Mouse (Mus musculus) megakaryocyte-erythroid progenitor cell, adult 5-6 weeks (primary cell): ENCODE results near the gene Mtg2. TPM values are rescaled to one million over a fixed set of nuclear protein-coding genes. Genes with fewer than 3 reads are reported as not detected.
A peak's percentile ranks its signal among the peaks of the same experiment; 100 is the strongest.

ENCODE experiments used
- ATAC-seq: replicated peaks from 2 replicates; pipeline ENCODE4 v1.8.0; 2016; ENCODE audit warnings: mild to moderate bottlenecking, inconsistent platforms; ENCODE audit not compliant: severe bottlenecking, poor library complexity, low FRiP score, low TSS enrichment
- total RNA-seq, 2 experiments: library from RNA; stranded (forward) in 1 of 2; stranded (reverse) in 1 of 2; fragments of 200-1000, 215-1000 nt in 1 of 2; fragments of >200 nt in 1 of 2; fragmentation: Nextera tagmentation in 1 of 2; gene quantifications; 2 replicates each; pipeline ENCODE4 v1.2.3; 2014 to 2017

Gene Mtg2
- total RNA-seq, 2 experiments from 2014 or later, result 16.7 to 20.9 TPM

DNA sequence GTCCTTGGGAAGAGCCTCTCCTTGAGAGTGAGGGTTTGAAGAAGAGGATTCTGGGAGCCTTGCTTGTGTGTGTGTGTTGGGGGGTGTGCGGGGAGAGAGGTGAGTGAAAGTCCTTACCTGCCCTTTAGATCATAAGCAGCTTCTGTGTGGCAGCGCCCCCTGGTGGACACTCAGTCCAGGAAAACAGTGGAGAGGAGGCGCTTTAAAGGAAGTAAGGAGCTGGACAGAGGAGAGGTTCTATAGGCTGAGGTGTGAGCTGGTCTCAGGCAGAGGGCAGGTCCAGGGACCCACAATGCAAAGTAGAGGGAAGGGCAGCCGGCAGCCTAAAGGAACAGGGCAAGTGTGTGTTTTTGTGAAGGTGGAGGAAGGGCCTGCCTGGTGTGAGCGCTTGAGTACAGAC is 19.4 kb upstream of the Mtg2 start:
- peak; percentile 81 for ATAC-seq

DNA sequence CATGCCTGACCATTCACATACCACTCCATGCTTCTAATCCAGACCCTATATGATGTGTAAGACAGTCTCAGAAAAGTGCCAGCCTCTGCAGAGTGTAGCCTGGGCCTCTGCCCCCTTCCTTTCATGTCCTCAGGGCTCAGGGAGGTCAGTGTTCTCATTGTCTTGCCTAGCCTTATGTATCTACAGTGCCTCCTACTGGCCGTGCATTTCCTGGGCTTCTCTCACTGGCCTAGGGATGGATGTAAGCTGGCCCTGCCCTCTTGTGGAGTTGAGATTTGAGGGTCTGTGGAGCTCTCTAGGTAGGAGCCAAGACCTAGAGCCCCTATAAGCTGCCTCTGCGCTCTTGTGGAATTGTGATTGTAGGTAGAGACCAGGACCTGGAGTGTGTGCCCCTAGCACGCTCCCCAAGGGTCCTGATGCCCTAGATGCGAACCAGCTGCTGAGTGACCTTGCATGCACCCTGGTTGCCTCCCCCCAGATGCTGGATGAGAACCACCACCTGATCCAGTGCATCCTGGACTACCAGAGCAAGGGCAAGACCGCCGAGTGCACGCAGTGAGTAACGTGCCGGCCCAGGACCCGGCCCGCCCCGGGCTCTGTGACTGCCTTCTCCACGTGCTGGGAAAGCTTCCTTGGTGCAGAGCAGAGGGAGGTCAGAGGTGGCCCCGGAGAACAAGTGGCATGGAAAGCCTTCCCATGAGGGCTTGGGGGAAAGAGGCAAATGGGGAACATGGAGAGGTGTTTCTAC is 18.2 kb upstream of the Mtg2 start:
- peak; percentile 39; the same call in 1 of the 2 replicates for ATAC-seq

DNA sequence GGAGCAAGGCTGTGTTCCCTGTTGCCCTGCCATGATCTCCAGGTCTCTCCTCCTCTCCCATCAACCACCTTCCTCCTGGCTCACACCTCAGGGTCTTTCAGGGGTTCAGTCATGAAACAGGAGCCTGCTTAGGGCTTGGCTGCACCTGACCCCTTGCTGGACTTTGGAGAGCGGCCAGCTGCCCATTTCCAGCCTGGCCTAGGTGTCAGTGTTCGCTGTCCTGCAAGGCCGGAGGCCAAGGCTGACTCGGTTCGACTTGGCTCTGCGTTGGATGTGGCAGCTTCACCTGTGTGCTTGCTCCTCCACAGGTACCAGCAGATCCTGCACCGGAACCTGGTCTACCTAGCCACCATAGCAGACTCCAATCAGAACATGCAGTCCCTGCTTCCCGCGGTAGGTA is 17.4 kb upstream of the Mtg2 start:
- ATAC-seq, result no peak

DNA sequence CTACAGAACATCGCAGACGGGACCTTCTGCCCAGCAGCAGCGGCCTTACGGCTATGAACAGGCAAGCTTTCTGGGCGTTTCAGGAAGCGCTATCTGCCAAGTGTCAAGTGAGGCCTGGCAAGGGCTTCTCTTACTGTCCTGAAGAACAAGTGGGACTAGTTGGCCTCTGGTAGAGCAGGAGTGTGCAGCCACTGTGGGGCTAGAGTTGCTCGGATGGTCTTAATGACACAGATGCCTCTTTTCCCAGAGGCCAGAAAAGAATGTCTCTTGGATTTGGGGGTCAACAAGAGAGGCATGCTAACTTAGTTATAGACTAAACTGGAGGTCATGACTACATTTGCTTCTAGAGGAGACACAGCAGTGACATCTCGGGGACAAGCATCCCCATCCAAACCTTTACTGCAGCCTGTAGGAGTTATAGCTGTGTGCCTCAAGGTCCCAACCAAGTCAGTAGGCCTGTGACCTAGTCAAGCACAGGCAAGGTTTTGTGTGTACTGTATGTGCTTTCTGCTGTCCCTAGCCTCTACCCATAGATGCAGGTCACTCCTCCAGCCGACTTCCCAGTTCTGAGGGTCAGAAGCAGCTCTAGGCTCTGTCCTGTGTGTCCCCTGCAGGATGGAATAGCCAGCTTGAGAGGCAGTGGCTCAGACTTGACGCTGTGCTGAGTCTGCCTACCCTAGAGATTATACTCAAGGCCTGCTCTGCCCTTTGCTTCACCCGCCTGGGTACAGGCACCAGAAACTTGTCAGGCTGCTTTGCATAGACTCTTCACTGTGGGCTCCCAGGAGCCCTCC is 6.9 kb upstream of the Mtg2 start:
- ATAC-seq, result 0 out of 2 replicates have a peak, but pooled peaks have one; percentile 15

DNA sequence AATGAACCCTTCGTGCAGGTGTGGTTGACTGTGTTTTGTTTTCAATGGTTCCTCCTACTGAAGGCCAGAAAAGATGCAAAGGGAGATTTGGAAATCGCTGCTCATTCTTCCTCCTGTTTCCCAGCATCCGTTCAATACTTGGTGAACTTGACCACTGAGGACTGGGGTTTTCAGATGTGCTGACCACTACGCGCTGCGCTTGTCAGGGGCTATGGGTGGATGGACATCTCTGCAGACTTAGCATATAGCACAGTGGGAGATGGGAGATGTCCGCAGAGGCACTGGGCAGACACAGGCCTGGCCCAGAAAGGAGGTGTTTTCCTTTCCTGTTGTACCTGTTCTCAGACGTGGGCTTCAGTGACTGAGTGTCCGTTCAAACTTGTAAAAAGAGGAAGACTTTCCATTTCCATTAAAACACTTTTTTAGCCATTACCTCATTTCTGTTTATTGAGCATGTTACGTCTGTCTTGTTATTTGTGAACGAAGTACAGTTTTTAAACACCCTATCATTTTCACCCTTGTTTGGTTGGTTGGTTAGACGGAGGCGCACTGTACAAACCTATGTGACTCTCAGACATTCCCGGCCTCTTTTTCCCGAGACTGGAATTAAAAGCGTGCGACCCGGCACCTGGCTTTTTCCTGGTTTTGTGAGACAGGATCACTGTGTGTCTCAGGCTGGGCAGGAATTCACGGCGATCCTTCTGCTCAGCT is 463 bp upstream of the Mtg2 start:
- peak; percentile 50 for ATAC-seq

DNA sequence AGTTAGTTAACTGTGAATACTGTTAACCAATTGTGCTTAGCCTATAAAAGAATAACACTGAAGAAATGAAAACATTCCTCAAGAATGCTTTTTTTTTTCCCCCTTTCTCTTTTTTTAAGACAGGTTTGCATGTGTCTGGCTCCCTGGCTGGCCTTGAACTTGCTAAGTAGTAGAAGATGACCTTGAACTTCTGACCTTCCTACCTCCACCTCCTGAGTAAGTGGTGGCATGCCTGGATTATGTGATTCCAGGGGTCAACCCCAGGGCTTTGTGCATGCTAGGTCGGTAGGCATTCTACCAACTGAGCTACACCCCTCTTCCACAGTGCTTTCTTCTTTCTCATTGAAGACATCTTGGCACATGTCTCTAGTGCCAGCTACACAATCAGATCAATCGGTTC is 1.3 kb downstream of the Mtg2 start:
- no peak for ATAC-seq

DNA sequence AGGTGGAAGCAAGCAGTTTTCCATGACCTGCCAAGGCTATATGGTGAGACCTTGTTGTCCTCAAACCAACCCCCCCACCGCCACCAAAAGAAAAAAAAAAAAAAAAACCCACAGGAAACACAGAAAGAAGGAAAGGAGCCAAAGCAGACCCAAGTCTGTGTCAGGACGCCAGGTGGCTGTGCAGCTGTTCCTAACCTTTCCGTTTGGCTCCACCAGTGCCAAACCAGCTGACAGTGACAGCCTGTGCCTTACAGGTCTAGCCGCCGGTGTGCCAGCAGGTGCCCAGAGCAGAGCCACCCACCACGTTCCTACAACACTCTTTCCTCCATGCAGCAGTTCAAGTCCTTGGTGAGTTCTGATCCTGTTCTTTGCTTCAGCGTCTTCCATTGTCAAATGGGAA is 2.5 kb downstream of the Mtg2 start:
- ATAC-seq, result no peak

DNA sequence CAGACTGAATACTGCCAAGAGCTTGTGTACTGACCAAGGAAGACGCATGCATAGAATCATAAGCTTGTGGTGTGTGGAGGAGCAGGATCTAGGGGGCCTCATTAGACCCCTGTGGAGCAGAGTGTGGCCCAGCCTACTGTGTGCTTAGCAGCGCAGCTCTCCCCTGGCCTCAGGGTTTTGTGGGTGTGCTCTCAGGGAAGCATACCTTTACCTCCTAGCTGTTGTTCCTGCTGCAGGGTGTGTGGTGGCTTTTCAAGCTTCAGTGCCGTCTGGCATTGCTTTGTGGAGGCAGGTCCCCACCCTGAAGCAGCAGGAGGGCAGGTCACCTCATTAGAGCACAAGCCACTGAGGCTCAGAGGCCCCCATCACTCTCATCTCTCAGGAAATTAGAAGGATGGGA is 7.2 kb downstream of the Mtg2 start:
- no peak for ATAC-seq

DNA sequence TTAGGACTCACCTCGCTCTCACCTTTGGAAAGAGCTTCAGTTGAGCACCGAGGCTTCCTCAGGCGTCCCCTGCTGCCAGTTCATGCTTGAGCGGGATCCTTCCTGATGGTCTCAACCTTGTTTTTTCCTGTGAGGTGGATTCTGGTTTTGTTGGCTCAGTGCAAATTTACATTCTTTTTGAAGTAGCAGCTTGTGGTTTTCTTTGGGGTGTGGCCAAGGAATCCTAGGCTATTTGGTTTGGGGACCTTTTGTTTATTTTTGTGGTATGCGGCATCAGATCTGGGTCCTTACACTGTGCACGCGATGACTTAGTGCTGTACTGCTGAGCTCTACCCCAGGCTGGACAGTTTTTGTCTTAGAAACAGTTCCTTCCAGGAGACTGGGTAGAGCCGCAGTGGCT is 10.3 kb downstream of the Mtg2 start:
- ATAC-seq, result no peak

DNA sequence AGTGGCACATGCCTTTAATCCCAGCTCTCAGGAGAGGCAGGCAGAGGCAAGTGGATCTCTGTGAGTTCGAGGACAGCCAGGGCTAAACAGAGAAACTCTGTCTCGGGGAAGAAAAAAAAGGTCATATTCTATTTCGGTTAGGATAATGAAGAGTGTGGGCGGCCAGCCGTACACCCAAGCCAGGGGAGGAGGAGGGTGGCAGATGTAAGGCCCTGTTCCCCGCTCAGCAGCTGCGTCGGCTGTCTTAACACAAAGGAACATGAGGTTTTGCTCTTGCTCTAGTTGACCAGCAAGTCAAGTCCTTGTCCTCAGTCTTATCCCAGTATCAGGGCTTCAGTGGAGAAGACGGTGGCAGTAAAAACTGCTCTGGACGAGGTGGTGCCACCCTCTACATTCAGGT is 12.7 kb downstream of the Mtg2 start:
- no peak for ATAC-seq

DNA sequence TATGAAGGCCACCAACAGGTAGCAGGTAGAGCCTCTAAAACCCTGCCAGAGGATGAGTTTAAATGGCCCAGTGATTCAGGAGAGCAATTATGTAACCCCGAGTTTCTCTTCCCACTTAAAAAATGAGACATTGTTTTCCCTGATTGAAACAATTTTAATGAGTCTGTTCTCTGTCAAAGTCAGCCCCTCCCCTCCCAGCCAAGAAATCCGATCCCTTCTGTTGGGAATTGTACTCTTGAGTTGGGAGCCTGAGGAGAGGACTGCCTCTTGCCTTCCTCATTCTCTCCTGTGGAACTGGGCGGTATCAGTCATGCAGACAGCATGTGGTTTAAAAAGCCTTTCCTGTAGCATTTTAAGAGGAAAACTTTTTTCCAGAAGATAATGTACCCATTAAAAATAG is 14.2 kb downstream of the Mtg2 start:
- no peak for ATAC-seq

DNA sequence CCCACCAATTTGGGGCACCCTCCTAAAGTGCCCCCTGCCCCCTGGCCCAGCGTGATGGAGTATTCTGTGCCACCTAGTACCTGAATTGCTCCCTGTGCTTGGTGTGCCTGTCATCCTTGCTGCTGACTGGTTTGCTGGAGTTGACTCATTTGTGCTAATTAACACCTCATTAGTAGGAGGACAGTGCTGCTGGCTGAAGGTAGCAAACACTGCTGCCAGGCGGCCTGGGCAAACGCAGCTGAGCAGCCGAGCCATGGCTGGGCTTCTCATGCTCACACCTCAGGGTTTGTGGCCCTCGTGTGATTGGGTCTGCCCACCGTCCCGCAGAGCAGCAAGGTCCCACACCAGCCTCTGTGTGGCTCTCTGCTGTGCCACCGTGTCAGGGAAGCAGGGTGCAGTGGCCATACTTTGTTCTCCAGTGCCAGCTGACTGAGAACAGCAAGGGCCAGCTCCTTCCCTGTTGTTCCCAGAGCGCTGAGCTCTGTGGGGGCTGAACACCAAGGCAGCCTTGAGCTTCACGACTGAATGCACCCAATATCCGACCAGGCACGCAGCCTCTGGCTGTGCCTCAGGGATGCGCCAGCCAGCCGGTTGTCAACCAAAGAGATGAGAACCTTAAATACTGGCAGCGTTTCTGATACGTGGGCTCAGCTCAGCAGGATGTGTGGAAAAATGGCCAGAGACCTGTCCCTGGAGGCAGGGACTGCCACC is 15.7 kb downstream of the Mtg2 start:
- no peak for ATAC-seq

DNA sequence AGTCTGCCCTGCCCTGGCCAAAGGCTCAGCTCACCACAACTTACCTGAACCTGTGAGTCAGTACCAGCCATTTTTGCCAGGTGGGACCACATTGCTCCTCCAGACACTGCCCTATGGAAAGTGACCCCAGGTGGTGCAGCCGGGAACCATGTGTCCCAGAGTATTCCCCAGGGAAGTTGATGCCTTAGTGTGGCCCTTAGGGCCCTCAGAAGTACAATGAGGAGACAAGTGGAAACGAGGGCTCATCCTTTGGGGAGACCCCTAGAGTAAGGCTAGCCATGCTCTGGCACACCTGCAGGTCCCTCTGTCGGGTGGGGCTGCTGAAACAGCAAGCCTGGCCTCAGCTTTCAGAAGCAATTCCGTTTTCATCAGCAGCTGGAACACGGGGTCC is 16.2 kb downstream of the Mtg2 start:
- ATAC-seq, result no peak

DNA sequence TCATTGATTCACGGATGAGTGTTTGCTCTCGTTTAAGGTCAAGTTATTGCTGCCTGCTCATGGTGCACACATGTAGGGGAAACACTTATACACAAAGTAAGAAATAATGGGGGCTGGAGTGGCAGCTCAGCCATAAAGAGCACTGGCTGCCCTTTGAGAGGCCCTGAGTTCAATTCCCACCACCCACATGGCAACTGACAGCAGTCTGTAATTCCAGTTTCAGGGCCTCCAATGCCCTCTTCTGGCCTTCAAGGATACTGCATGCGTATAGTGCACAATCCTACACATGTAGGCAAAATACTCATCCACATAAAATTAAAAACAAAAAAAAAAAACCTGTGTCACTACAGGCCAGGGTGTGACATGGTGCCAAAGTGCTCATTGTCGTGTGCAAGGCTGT is 17.1 kb downstream of the Mtg2 start:
- no peak for ATAC-seq

DNA sequence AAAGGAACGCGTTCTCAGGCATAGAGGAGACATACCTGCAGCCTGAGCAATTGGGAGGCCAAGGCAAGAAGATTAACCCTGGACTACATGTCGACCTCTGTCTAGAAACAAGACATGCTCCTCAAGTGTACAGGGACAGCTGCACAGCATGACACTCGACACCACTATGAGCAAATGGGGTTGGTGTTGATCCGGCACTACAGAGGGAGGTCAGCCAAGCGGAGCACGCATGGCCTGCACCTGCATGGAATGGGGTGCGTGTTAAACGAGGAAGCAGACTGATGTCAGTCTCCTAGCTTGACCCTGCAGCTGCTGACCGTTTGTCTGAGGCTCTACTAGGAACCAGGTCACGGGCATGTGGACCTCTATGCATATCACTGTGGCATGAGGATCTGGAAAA is 19.9 kb downstream of the Mtg2 start:
- ATAC-seq, result no peak

DNA sequence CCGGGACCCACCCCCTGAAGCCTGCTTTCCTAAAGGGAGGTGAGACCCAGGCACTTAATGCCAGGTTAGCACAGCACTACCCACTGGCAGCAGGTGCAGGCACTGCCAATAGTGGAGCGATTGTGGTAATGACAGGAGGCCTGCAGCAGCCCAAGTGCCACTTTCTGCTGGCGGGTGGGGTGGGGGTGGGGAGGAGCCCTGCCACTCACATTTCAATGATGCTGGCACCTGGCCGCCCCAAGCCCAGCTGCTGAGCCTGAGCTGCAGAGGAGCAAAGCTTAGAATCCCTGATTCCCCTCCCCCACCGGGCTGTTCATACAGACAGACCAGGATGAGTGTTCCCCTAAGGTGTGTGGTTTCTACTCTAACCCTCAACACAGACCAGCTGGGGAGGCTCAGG is 25.3 kb downstream of the Mtg2 start:
- ATAC-seq, result no peak

DNA sequence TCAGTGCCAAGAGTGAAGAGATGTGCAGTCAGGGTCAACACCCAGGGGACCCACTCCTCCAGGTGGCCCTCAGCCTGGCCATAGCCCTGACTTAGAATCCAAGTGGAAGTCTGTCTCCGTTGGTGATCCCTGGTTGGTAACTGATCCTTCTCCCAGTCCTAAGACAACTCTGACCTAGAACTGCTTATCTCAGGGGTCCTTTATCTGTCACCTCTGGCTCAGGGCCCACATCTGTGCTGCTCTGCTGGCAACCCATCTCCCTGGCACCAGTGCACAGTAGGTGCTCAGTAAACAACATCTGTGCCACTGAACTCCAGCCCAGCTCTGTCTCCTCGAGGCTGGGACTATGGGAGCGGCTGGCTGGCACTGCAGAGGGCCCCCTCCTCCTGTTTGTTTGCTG is 27.2 kb downstream of the Mtg2 start:
- ATAC-seq, result peak; percentile 19; the same call in 1 of the 2 replicates

DNA sequence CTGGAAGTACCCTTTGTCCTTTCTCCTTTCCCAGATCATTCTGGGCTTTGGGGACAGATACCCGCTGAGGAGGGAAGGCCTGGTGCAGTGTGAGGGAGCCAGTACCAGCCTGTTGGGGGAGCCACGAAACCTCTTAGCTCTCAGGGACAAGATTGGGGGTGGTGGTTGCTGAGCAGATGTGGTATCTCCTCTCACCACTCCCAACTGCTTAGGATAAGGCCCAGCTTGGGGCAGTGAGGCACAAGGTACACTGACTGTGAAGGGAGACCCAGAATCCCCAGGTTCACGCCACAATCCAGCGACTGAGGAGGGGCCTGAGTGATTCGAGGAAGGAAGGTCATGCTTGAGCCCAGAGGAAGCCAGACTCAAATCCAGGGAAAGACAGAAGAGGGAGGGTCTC is 27.8 kb downstream of the Mtg2 start:
- ATAC-seq, result peak; percentile 90

DNA sequence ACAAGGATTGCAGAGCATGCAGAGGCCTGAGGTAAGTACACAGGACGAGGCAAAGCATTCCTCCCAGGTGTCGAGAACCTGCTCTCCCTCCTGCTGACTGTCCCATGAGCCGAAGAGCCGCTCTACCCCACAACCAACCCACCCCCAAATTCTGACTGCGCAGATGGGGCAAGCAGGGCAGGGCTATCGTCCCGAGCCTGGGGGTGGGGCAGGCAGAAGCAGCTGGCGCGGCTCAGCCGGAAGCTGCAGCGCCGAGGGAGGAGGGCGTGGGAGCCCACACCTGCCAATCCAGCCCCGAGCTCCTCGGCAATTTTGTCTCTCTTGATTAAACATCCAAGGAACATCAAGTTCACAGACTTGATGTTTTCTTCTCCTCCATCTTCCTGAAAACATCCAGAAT is 29.1 kb downstream of the Mtg2 start:
- no peak for ATAC-seq
